Mouse (Mus musculus) heart, adult 9 months (tissue): ENCODE measurements around the gene Dcst1.

Experiments
- DNase-seq, 2 experiments: peaks; one replicate each; pipeline ENCODE4 v3.0.0; 2022; ENCODE audit warnings: low spot score in 2 of 2

Gene Dcst1

DNA sequence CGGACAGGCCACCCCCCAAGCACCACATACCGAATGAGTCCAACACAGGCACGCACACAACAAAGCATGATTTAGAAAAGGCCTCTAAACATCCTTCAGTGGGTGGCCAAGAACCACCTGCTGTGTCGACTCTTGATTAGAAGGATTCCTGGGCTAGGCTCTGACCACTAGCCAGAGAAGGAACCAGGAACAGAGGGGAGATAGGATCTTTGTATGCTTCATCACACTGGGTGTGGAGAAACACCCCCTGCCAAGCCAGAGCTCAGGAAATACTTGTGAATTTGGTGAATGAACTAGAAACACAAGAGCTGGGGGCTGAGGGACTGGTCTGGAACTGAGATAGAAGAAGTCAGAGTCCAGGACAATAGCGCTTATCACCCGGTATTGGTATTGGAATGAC, 28.5 kb downstream of the Dcst1 start:
- DNase-seq = no peak

DNA sequence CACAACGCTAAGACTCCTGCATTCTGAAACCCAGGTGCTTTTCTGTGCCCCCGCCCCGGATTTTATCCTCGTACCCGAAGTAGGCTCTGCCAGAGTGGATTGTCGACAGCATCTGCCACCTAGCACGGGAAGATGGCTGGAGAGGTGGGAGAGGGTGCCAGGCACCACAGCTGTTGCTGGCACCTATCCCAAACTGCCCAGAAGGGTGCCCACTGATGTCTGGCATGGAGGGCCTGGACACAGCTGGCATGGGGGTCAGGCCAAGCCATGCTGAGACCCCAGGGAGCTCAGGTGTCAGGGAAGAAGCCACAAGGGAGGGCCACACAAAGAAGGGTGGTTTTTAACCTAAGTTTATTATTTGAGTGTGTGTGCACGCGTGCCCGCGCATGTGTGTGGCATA, 32.0 kb downstream of the Dcst1 start:
- no peak for DNase-seq

DNA sequence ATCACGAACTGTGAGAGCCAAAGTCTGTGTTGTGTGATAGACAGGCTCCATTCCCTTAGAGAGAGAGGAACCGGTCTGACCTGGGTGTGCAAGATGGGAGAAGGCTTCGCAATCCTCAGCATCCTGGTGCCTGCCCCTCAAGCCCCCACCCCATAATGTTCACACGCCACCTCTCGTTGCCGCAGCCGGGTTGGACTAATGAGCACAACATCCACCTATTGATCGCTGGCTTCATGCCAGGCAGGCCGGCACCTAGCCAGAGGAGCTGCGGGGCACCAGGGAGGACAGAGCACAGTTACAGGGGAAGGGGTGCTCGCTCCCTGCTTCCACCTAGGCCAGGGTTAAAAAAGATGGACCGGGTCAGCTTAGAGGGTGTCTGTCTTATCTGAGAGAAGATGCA, 32.6 kb downstream of the Dcst1 start:
- DNase-seq = no peak

DNA sequence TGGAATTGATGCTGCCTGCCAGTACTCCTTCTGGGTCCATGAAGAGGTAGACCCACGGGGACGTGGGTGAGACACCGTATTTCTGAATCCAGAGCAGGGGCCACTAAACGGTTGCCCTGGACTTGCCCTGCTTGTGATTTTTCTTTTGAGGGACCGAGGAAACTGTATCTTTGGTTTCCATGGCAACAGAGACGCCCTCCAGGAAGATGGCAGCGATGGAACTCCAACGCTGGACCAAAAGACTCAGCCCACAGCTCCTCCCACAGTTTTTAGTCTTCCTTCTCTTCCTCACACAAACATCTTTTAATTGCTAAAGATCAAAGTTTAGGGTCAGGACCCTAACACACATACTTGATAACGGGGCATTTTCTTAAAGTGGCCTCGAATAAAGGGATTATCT, 33.0 kb downstream of the Dcst1 start:
- DNase-seq = no peak

DNA sequence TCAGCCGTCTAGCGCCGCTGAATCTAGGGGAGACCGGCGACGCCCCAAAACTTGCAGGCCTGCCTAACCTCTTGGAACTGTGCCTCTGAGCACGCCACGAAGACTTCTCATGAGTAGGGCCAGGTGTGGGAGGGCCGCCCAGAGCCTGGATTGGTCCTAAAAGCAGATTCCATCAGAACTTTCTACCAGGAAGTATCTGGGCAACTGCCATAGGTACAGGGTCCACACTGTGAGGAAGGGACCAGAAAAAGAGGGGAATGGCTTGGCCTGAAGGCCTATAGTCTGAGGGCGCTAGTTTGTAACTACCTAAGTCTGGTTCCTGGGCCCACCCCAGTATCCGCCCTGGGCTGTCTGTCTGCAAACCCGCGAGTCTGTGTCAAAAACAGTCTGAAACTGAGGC, 33.5 kb downstream of the Dcst1 start:
- no peak for DNase-seq

DNA sequence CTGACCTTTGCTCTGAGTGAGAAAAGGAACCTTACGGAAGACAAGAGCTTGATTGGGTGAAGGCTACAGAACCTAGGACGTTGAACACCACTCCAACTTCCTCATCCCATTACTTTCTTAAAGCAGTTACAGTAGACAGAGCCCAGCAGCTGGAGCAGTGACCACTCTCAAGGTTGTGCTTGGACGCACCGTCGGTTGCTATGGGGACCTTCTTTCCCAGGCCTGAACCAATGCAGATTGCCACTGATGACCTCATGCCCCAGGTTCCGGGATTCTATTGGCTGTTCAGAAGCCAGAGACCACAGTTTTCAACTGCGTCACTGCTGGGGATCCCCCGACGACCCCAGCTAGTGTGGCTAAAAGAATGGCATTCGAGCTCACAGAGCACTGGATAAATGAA, 34.1 kb downstream of the Dcst1 start:
- no peak for DNase-seq

DNA sequence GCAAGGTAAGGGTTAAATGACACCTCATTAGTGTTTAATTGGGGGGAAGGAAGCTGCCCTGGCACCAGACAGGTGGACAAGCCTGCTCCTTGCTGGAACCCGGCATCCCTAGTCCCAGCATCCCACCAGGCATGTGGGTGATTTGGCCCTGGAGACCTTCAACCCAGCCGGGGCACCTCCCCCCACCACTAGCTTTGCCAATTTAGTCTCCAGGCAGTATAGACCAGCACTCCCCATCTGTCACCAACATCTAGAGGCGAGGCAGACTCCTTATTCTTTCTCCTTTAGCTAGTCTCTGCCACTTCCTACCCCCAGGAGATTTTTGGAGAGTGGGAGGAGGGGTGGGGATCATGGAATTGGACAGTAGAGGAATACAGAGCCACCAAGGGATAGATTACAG, 34.7 kb downstream of the Dcst1 start:
- no peak for DNase-seq

DNA sequence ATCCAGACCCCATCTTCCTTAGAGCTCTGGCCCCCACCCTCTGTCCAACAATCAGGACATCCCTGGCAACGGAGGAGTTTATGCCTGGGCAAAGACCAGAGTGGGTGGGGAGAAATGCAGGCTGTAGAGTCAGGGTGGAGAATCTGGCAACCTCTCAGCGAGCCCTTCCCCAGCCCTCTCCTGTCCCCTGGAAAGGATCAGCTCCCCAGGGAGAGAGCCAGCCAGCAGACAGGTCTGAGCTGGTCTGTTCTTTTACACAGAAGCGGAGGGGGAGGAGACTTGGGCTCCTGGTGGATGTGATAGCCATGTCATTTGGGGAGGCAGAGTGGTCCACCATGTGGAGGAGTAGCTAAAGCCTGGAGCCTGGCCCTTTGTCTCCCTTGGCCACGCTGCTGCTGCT, 36.4 kb downstream of the Dcst1 start:
- DNase-seq = no peak

DNA sequence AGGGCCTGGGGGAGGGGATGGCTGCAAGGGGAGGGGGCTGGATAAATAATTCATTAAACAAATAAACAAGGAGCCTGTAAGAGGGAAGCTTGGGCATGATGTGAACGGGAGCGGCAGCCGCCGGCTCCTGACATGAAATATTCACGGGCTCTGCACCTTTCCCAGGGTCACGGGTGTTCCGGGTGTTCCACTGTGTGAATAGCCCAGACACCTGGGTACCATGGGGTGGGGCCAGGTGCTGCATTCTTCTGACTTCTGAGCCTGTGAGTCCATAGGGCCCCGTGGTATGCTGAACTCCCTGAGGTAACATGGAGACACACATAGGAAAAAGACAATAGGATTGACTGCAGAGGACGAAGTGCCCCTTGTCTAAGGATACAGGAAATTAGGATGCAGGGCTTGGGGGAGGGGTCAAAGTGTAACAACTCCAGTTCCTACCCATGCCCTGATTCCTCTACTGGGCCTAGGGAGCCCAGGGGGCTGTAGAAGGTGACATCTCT, 37.6 kb downstream of the Dcst1 start:
- DNase-seq = no peak

DNA sequence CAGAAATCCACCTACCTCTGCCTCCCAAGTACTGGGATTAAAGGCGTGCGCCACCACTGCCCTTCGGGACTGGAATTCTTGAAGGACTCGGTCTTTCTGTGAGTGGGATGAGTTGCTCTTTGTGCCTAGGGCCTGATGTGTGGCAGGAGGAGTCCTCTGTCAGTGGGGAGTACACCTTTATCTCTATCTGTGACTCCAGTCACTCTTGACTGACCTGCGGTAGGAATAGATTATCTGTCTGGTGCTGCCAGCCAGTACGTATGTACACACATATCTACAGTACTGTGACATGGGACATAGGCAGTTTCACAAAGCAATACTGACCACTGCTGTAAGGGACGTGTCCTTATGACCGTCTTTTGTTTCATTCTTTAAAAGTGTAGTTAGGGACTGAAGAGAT, 39.2 kb downstream of the Dcst1 start:
- no peak for DNase-seq

DNA sequence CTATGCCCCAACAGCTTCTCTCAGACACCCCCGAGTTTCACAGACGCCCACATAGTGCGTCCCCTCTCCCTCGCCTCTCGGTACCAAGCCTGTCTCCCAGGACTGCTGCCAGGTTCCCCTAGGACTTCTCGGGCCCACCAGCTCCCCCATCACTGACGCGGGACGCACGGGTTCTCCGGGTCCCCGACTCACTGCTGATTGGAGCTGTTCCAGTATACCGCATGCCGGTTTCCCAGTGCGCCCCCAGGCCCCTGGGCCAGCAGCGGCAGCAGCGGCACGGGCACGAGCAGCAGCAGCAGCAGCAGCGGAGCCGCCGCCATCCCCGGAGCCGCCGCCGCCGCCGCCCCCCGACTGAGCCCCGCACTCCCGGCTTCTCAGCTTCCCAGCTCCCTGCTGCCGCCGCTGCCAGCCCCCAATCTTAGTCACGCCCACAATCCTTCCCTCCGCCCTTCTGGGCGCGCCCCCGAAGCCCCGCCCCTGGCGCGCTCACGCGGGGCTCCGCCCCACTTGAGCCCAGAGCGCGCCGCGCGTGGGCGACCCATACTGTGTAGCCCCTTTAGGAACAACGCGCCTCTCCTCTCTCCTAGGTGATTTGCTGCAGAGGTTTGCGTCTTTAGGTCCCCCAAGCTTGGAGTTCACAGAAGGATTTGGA, 42.4 kb downstream of the Dcst1 start, which contains the start of gene Efna3:
Gene Efna3, minus strand, starts transcription at position 452 of the 652 bp plus-strand sequence.
- peak; percentile 52 to 62 for DNase-seq

DNA sequence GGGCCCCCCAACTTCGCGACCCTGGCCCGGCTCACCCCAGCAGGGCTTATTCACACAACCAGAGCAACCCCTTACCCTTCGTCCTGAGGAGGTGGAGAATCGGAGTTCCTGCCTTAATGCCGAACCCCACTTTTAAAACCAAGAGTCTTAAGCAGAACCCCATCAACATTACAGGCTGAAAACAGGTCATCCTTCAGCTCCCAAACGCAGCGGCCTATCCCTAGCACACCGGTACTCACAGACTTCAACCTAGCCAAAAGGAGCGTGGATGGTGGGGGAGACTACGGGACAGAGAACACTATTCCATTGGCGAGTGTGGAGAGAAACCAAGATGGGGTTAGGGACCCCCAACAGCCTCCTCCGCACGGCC, 42.9 kb downstream of the Dcst1 start:
- DNase-seq = no peak

DNA sequence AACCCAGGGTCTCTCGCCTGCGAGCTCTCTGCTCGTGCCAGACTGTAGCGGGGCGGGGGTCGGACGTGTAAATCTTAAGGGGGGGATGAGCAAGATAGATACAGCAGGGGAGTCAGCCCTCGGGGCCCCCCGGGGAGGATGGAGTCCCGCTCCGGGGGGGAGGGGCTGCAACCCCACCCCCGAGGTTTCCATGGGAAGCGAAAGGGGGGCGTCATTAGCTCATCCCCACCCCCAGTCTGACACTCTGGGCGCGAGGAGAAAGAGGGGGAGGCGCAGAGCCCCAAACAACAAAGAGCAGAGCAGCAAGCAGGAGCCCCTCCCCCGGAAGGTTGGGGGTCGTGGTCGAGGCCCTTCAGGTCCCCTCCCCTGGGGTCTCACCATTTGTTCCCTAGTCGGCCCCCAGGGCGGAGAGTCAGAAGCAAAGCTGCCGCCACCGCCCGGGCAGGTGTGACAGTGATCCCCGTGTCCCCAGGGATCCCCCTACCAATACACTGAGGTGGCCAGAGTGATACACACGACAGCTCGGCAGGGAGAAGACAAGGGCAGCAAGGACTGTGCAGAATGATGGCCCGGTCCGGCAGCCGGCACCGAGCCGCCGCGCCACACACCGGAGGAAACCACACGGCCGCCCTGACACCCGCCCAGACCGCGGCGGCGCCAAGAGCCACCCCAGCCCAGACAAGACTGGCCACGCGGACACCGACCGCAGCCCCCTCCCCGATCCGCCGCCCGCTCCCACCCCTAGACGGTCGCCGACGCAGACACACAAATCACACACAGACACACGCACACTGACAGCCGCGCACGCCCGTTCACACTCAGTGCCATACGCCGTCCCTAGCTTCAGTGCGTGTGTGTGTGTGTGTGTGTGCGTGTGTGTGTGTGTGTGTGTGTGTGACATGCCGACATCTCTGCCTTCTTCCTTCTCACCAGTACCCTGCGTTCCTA, 43.6 kb downstream of the Dcst1 start:
- DNase-seq = no peak

DNA sequence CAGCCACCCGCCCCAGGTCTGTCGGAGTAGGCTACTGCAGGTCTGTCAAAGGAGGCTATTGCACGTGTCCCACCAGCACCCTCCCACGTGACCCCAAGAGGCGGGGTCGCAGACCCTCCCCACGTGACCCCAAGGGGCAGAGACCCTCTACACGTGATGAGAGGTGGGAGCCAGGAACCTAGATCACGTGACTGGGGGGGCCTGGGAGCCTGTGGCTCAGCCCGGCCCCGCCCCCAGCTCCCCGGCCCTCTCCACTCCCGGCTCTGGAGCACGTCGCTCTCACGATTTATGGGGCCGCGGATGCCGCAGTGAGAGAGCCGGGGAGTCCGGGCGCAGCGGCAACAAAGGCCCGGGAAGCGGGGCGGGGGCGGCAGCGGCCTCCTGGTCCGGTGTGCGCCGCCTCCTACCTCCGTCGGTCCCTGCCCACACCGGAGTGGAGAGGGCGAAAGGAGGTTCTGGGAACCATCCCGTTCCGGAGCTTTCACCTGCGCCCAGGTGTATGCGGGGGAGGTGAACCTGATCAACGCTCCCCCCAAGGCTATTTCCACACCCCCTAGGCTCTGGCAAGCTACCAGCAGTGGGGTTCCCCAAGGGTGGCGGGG, 44.4 kb downstream of the Dcst1 start:
- DNase-seq = no peak

DNA sequence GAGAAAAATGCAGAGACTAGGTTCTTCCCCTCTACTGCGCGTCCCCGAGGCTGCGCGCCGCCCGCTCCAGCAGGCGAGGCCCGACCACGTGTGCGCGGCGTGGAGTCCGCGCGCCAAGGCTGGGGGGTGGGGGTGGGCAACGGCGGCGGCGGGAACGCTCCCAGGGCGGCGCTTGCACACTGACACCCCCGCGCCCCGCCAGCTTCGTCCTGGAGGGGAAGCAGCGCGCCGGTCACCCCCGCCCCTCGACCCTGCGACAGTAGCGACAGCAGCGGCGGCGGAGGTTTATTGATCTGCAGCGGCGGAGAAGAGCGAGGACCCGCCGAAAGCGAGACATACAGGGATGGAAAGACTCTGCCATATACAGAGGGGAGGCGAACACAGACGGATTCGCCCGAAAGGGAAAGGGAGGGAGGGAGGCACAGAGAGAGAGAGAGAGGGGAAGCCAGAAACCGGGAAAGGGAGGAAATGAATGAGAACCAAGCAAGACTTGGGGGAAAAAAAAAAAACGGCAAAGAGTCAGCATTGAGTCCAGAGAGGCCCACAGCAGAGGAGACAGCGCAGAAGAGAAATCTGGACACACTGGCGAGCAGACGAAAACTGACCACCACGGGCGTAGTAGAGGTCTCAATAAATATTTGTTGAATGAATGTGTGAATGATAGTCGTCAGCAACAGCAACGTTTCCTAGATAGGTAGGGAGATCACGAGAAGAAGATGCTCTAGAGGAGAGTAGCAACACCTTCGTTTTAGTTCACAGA, 45.3 kb downstream of the Dcst1 start:
- no peak for DNase-seq

DNA sequence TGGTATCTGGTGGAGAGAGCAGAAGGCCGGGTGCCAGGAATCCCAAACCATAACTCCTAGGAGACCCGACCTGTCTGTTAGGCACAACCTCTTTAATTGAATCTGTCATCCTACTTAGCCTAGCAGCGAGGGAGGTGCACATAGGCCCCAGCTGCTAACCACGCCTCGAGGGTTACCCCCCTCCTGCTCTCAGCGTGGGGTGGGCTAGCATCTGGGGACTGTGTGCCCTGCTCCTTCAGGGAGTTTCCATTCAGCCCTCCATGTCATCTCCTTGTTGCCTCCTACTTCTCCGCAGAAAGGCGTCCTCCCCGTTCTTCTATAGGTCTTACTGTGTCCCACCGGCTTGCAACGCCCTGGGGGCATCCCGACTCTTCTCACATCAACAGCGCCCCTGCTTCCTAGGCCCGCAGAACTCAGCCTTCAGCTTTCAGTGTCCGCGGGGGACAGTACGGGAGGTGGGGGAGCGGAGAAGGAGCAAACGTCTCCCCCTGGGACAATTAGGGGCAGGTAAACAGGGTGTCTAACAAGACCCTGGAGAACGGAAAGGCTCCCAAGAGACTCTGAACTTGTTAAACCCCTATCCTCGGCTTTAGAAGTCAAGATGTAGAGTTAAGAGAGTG, 46.0 kb downstream of the Dcst1 start:
- no peak for DNase-seq

DNA sequence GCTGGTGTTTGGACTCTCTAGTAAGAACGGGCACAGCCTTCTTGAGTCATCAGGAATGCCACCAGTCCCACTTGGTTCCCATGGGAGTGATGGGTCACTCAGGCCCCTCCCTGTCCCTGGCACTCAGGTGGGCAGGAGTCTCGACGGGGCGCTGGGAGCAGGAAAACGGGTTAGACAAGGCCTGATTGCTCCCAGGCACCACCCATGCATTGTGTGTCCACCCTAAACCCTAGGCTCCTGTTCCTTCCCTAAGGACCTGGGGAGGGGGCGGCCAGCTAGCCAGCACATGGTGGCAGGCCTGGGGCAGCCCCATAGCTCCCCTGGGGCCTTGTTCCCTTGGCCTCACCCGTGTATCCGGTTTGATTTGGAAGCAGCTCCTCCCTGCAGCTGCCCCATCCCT, 46.7 kb downstream of the Dcst1 start:
- DNase-seq = no peak

DNA sequence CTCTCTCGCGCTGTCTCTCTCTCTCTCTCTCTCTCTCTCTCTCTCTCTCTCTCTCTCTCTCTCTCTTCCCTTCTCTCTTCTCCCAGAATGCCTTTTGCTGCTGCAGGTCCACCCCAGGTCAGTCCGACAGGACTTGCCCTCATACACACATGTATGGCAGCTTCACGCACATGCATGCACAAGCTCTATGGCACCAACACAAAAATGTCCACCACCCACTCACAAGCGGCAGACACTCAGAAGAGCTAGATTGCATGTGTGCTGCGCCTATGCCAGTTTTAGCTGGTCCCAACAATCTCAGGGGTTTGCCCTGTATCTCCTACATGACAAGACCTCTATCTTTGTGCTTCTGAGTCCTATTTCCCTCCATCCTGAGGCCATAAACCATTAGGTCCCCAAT, 47.8 kb downstream of the Dcst1 start:
- no peak for DNase-seq

DNA sequence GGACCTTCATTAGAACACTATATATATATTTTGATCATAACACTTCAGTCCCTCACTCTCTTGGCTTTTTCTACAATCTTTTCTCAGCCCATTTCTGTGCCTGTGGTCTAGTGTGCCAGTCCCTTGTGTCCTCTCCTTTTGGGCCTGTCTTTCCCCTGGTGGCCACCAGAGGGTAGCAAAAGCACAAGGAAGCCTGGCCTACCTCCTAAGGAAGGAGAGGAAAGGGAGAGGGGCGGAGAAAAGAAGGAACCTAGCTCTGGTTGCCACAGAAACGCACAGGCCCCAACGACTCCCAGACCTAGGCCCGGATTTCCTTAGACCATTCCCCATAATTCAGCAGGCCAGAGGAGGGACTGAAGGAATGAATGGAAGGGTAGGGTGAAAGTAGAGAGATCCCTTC, 48.2 kb downstream of the Dcst1 start:
- peak; percentile 75 to 85 for DNase-seq

DNA sequence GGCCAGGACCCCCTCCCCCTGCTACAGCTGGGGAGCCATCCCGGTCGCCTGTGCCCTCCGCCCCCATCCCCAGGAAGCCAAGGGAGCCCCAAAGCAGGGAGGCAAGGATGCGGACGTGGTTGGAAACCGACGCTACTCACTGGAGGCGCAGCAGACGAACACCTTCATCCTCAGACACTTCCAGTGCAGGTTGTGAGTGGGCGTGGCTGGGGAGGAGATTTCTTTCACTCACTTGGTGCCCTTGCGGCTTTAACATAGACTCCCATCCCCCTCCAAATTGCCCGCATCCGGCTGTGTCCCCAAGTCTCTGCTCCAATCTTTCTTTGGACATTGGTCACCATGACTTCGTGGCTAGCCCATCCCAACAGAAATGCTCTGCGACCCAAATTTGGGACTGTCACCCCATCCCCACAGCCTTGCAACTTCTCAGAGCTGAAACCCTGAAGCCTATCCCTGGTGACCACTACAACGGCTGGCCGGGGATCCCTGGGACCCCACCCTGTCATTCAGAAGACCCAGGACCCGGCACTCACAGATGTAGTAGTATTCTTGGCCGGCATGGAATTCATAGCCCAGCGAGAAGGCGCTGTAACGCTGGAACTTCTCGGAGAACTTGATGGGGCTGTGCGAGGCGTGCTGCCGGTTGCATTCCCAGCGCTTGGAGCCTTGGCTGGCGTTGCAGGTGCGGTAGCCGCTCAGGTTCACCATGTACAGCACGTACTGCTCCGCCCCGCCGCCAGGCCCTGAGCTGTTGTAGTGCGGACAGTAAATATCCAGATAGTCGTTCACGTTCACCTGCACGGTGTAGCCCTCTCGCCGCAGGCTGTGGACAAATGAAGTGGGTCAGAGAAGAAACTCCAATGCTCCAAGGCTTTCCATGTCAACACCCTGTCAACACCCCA, 48.9 kb downstream of the Dcst1 start:
- DNase-seq = no peak
